Mouse (Mus musculus) thymus, adult 2 months (tissue): Measurements from ENCODE around the gene 9130230L23Rik.

Source experiments
- CTCF ChIP-seq: fragments of 200-500 bp; IDR thresholded peaks from 2 replicates; pipeline ENCODE4 v1.5.1; 2012; ENCODE audit warnings: mild to moderate bottlenecking, control low read depth, low read length, moderate library complexity, borderline replicate concordance; ENCODE audit not compliant: control insufficient read depth, poor library complexity, insufficient read depth; ENCODE audit errors: extremely low read depth
- POLR2A ChIP-seq: fragments of 200-500 bp; IDR thresholded peaks from 2 replicates; pipeline ENCODE4 v1.6.1; 2012; ENCODE audit warnings: mild to moderate bottlenecking, low read length, control low read depth, moderate library complexity; ENCODE audit not compliant: control insufficient read depth, poor library complexity, insufficient read depth; ENCODE audit errors: extremely low read depth

DNA sequence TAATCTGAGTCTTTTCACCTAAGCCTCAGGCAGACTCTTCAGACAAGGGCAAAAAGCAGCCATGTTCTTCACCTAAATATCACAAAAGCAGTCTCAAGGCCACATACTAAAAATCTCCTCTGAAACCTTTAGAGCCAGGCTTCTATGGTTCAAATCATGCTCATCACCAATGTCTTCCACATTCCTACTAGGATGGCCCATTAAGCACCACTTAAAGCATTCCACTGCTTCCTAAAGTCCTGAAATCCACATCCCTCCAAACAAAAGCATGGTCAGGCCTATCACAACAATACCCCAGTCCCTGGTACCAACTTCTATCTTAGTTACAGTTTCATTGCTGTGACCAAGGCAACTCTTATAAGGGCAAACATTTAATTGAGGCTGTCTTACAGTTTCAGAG is 6.3 kb downstream of the 9130230L23Rik start:
- TF ChIP-seq CTCF (no peak), POLR2A (no peak)
